Mouse (Mus musculus) olfactory bulb, adult 2 months (tissue): Measurements from ENCODE around the gene Dnajb9.

ENCODE experiments used
- CTCF ChIP-seq: fragments of 200-500 bp; IDR thresholded peaks from 2 replicates; pipeline ENCODE4 v1.5.1; 2012; ENCODE audit warnings: low read depth, mild to moderate bottlenecking, low read length, moderate library complexity; ENCODE audit not compliant: insufficient read depth
- POLR2A ChIP-seq: fragments of 200-500 bp; IDR thresholded peaks from 2 replicates; pipeline ENCODE4 v1.6.1; 2012; ENCODE audit warnings: mild to moderate bottlenecking, low read depth, low read length, moderate library complexity; ENCODE audit not compliant: insufficient read depth

DNA sequence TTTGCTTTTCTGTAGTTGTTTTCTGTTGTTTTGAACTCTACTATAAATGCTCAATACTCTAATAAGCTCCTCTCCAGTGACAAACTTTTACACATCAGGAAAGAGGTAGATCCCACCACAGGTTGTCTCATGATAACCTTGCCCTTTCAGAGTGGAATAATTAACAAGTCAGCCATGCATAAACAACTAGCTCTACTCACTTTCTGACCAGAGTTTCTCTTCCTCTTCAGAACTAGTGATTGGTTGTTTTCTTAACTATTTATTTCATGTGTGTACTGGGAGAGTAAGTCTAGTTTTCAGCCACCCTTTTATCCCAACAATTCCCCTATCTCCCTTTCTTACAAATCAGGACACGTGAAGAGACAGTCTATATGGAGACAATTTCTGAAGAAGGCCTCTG is 50.8 kb downstream of the Dnajb9 start:
- no peak for TF ChIP-seq CTCF
- no peak for TF ChIP-seq POLR2A
